15 mouse cellular contexts compared by ENCODE assay signal in genomic region chr9:25450394-25450793, GRCm38 (mm10). TPM values are rescaled to one million over a fixed set of nuclear protein-coding genes. Genes with fewer than 3 reads are reported as not detected.
A peak's percentile ranks its signal among the peaks of the same experiment; 100 is the strongest.
DNase-seq lines count a peak whose midpoint lies in the region; TF ChIP-seq lines count a peak whose summit lies in the region.
"Had no signal": no experiment of that assay in that cellular context is flagged by ENCODE, and none has a peak within 500 bp of the region (broad histone marks: within the 10 kb centered on the region; RNA-seq: fewer than 3 reads in every experiment).

No protein-coding gene starts in this region.

- no peaks in the 10 kb centered on the region for H3K9me3 ChIP-seq in ES-Bruce4 (replicated peaks; ENCODE audit: control insufficient read depth, insufficient read depth, low read length, poor library complexity, severe bottlenecking)
- H3K9me3 ChIP-seq: embryonic facial prominence, embryonic 12.5 days; forebrain, embryonic 12.5 days; G1E; heart, embryonic 13.5 days had no signal

- no peaks in the 10 kb centered on the region for H3K4me1 ChIP-seq in ES-Bruce4 (ENCODE audit: control insufficient read depth, insufficient read depth, low read length)
- H3K4me1 ChIP-seq: embryonic facial prominence, embryonic 12.5 days; forebrain, embryonic 12.5 days; heart, embryonic 13.5 days had no signal

- intact Hi-C loops in left cerebral cortex, postnatal 36 days (cut with DNase I): no loop called here

- H3K4me3 ChIP-seq in layer of hippocampus, adult 2 months: no peak overlapping the region
- H3K4me3 ChIP-seq in ES-Bruce4 (ENCODE audit: low read depth, low read length): no peak overlapping the region
- H3K4me3 ChIP-seq: embryonic facial prominence, embryonic 12.5 days; forebrain, embryonic 12.5 days; heart, embryonic 13.5 days had no signal

- no peak for DNase-seq in layer of hippocampus, adult 2 months (ENCODE audit: low spot score in 2 of 2)
- DNase-seq in layer of hippocampus, adult 9-10 months (ENCODE audit: low spot score): no peak
- peak; percentile 18 for DNase-seq in R1 (ENCODE audit: low read depth, low spot score)
- peak; percentile 46 for DNase-seq in testis, postnatal 10 days (ENCODE audit: low spot score)
- DNase-seq in left cerebral cortex, postnatal 36 days (ENCODE audit: low spot score in 2 of 2): no peak
- no peak for DNase-seq in layer of hippocampus, postnatal 10 days (ENCODE audit: low spot score in 2 of 2)
- DNase-seq: cerebellum, postnatal 36 days; gastrocnemius, postnatal 10 days; kidney, adult 11 months; left cerebral cortex, postnatal 4 days had no signal

- peak; percentile 33 for TF ChIP-seq CTCF in layer of hippocampus, adult 2 months (conservative IDR thresholded peaks at IDR 0.05)
- TF ChIP-seq CTCF in ES-Bruce4 (IDR thresholded peaks at IDR 0.05; ENCODE audit: low read depth, low read length): peak; percentile 21

- no peak for TF ChIP-seq EP300 in ES-Bruce4 (IDR thresholded peaks at IDR 0.05; ENCODE audit: insufficient read depth, low read depth, low read length)

- H3K27me3 ChIP-seq in ES-Bruce4 (ENCODE audit: control insufficient read depth, insufficient read depth, low read length, poor library complexity, severe bottlenecking): no peaks in the 10 kb centered on the region
- H3K27me3 ChIP-seq: embryonic facial prominence, embryonic 12.5 days; forebrain, embryonic 12.5 days; heart, embryonic 13.5 days had no signal

- no peak overlapping the region for H3K9ac ChIP-seq in ES-Bruce4 (ENCODE audit: low read depth, poor library complexity, severe bottlenecking)
- H3K9ac ChIP-seq: embryonic facial prominence, embryonic 12.5 days; forebrain, embryonic 12.5 days; heart, embryonic 13.5 days had no signal

- no peaks in the 10 kb centered on the region for H3K36me3 ChIP-seq in ES-Bruce4 (ENCODE audit: control insufficient read depth, insufficient read depth, low read length, poor library complexity, severe bottlenecking)
- H3K36me3 ChIP-seq: embryonic facial prominence, embryonic 12.5 days; forebrain, embryonic 12.5 days; G1E; heart, embryonic 13.5 days had no signal

- no peak overlapping the region for H3K27ac ChIP-seq in layer of hippocampus, adult 2 months
- H3K27ac ChIP-seq in ES-Bruce4 (ENCODE audit: insufficient read depth, low read length): no peak overlapping the region
- H3K27ac ChIP-seq: embryonic facial prominence, embryonic 12.5 days; forebrain, embryonic 12.5 days; heart, embryonic 13.5 days had no signal

- no peak for TF ChIP-seq POLR2A in ES-Bruce4 (IDR thresholded peaks at IDR 0.05; ENCODE audit: insufficient read depth, low read length)

RNA-seq across cellular contexts. Expression of gene Eepd1, which starts 31.0 kb away (rescaled TPM):
- total RNA-seq in layer of hippocampus, adult 2 months (2021): 10 to 100 TPM; 18.0 to 19.4 TPM
- polyA plus RNA-seq in ES-Bruce4 (2011; ENCODE audit: insufficient read depth, insufficient read length, low read depth, missing spikeins): 1.2 and 1.6 TPM in 2 replicates
- total RNA-seq in left cerebral cortex, postnatal 36 days (2021): 10 to 100 TPM; 21.7 to 21.9 TPM
- 10 to 100 TPM; 13.2 to 15.0 TPM for total RNA-seq in layer of hippocampus, postnatal 10 days (2021)
- polyA plus RNA-seq: G1E had no signal

Comparison
In these comparisons a context has a peak if more than half of its experiments do, and no peak if none do; other contexts are left out.
1. DNase-seq: peak in R1 (single experiment) and testis, postnatal 10 days (single experiment); none in layer of hippocampus, adult 2 months (0 of 2), layer of hippocampus, adult 9-10 months (single experiment), left cerebral cortex, postnatal 36 days (0 of 2) and layer of hippocampus, postnatal 10 days (0 of 2).